Mouse (Mus musculus): Measurements from ENCODE around the gene Slamf8.
A peak's percentile ranks its signal among the peaks of the same experiment; 100 is the strongest.

Gene Slamf8

GRCm38 (mm10) chr1:172590385-172590784 lies at the start of gene Slamf8:
Gene Slamf8 (minus strand): TSS chr1:172590568.
- DNase-seq: no peak

GRCm38 (mm10) chr1:172638781-172639180 lies 48.4 kb upstream of the Slamf8 start:
- no peak for DNase-seq

- no peak for DNase-seq
Observed at GRCm38 (mm10) chr1:172637801-172638200, 47.4 kb upstream of the Slamf8 start.

- DNase-seq: no peak
Observed at GRCm38 (mm10) chr1:172636266-172636665, 45.9 kb upstream of the Slamf8 start.

GRCm38 (mm10) chr1:172635258-172635657 lies 44.9 kb upstream of the Slamf8 start:
- DNase-seq: no peak

- no peak for DNase-seq
Observed at GRCm38 (mm10) chr1:172634136-172634535, 43.8 kb upstream of the Slamf8 start.

- peak; percentile 99 for DNase-seq
Observed at GRCm38 (mm10) chr1:172632451-172633326, 42.3 kb upstream of the Slamf8 start, which contains the start of gene Dusp23. Gene Dusp23 (minus strand): TSS chr1:172632962.

GRCm38 (mm10) chr1:172631721-172632120 lies 41.4 kb upstream of the Slamf8 start:
- DNase-seq: no peak

- DNase-seq: no peak
Observed at GRCm38 (mm10) chr1:172629831-172630230, 39.5 kb upstream of the Slamf8 start.

GRCm38 (mm10) chr1:172626306-172626705 lies 35.9 kb upstream of the Slamf8 start:
- DNase-seq: no peak

GRCm38 (mm10) chr1:172624081-172624480 lies 33.7 kb upstream of the Slamf8 start:
- no peak for DNase-seq

- DNase-seq: no peak
Observed at GRCm38 (mm10) chr1:172623599-172623998, 33.2 kb upstream of the Slamf8 start.

GRCm38 (mm10) chr1:172619235-172619634 lies 28.9 kb upstream of the Slamf8 start:
- peak; percentile 57 for DNase-seq

GRCm38 (mm10) chr1:172618141-172618540 lies 27.8 kb upstream of the Slamf8 start:
- no peak for DNase-seq

GRCm38 (mm10) chr1:172617365-172618076 lies 27.2 kb upstream of the Slamf8 start:
- no peak for DNase-seq

- DNase-seq: no peak
Observed at GRCm38 (mm10) chr1:172616537-172617300, 26.4 kb upstream of the Slamf8 start.

- DNase-seq: no peak
Observed at GRCm38 (mm10) chr1:172615412-172615811, 25.0 kb upstream of the Slamf8 start.

- DNase-seq: no peak
Observed at GRCm38 (mm10) chr1:172614654-172615053, 24.3 kb upstream of the Slamf8 start.

GRCm38 (mm10) chr1:172612745-172613144 lies 22.4 kb upstream of the Slamf8 start:
- DNase-seq: no peak

- DNase-seq: no peak
Observed at GRCm38 (mm10) chr1:172611304-172611703, 20.9 kb upstream of the Slamf8 start.

- DNase-seq: no peak
Observed at GRCm38 (mm10) chr1:172602326-172602725, 12.0 kb upstream of the Slamf8 start, which contains the start of gene Fcrl6. Gene Fcrl6 (minus strand): TSS chr1:172602551.

GRCm38 (mm10) chr1:172594495-172594894 lies 4.1 kb upstream of the Slamf8 start:
- peak; percentile 12 for DNase-seq

- no peak for DNase-seq
Observed at GRCm38 (mm10) chr1:172593956-172594355, 3.6 kb upstream of the Slamf8 start.

Measured in kidney, adult 11 months (tissue).